Mouse (Mus musculus) CH12.LX (cell line): ENCODE data around the gene Dsn1. TPM values are rescaled to one million over a fixed set of nuclear protein-coding genes. Genes with fewer than 3 reads are reported as not detected.

Experiments
- DNase-seq: peaks from one replicate; pipeline ENCODE4 v3.0.0-alpha.2; 2013; ENCODE audit errors: extremely low read depth
- H3K27ac ChIP-seq: 2 replicates; pipeline ENCODE4 v1.5.1; 2012; ENCODE audit warnings: low read depth, mild to moderate bottlenecking, control low read depth, moderate library complexity; ENCODE audit not compliant: insufficient read depth
- H3K27me3 ChIP-seq: replicated peaks from 2 replicates; pipeline ENCODE3; 2012; ENCODE audit warnings: inconsistent platforms
- H3K36me3 ChIP-seq, 2 experiments: replicated peaks in 1 of 2; 2 replicates each; pipeline versions ENCODE3 to v1.6.1; 2012; ENCODE audit warnings: inconsistent platforms in 1 of 2, low read length in 1 of 2, mild to moderate bottlenecking in 1 of 2, mixed read lengths in 1 of 2, moderate library complexity in 1 of 2; ENCODE audit not compliant: control insufficient read depth in 1 of 2, insufficient read depth in 1 of 2
- H3K4me1 ChIP-seq, 2 experiments: 2 replicates each; pipeline ENCODE4 v1.6.1; 2012; ENCODE audit warnings: inconsistent platforms in 1 of 2, moderate library complexity in 1 of 2; ENCODE audit not compliant: insufficient read depth in 2 of 2, control insufficient read depth in 1 of 2
- H3K4me2 ChIP-seq: 2 replicates; pipeline ENCODE4 v1.6.1; 2012; ENCODE audit warnings: low read depth, mild to moderate bottlenecking, control low read depth; ENCODE audit not compliant: poor library complexity, insufficient read depth, severe bottlenecking
- H3K4me3 ChIP-seq, 3 experiments: fragments of 150-350 bp in 1 of 3; sonication (generic) in 1 of 3; replicated peaks in 1 of 3; 2 replicates each; pipeline versions ENCODE3 to v1.5.1; 2011 to 2012; ENCODE audit warnings: low read depth in 2 of 3, low read length in 2 of 3, mild to moderate bottlenecking in 2 of 3, moderate library complexity in 2 of 3, control low read depth in 1 of 3, improper control_type of control experiment in 1 of 3, inconsistent platforms in 1 of 3, mixed read lengths in 1 of 3; ENCODE audit not compliant: poor library complexity in 1 of 3
- H3K79me2 ChIP-seq: replicated peaks from 2 replicates; pipeline ENCODE4 v1.6.1; 2012; ENCODE audit warnings: mild to moderate bottlenecking, moderate library complexity; ENCODE audit not compliant: control insufficient read depth, poor library complexity, insufficient read depth, severe bottlenecking; ENCODE audit errors: extremely low read depth
- H3K9ac ChIP-seq: 2 replicates; pipeline ENCODE4 v1.6.1; 2012; ENCODE audit warnings: low read depth, mild to moderate bottlenecking, control low read depth, moderate library complexity; ENCODE audit not compliant: insufficient read depth
- H3K9me3 ChIP-seq: replicated peaks from 2 replicates; pipeline ENCODE3; 2012; ENCODE audit warnings: low read length, inconsistent platforms, mixed read lengths
- CHD1 ChIP-seq: IDR thresholded peaks from 2 replicates; pipeline ENCODE4 v1.6.1; 2012; ENCODE audit warnings: low read depth, low read length, improper control_type of control experiment, inconsistent platforms
- E2F4 ChIP-seq: IDR thresholded peaks from 2 replicates; pipeline ENCODE4 v1.6.1; 2011; ENCODE audit warnings: low read depth, low read length, improper control_type of control experiment; ENCODE audit not compliant: insufficient replicate concordance
- ELF1 ChIP-seq: IDR thresholded peaks from 2 replicates; pipeline ENCODE4 v1.6.1; 2014; ENCODE audit warnings: low read depth, mild to moderate bottlenecking, inconsistent platforms, low read length, improper control_type of control experiment
- EP300 ChIP-seq: IDR thresholded peaks from 2 replicates; pipeline ENCODE4 v1.6.1; 2011; ENCODE audit warnings: low read length, improper control_type of control experiment
- GABPA ChIP-seq: IDR thresholded peaks from 2 replicates; pipeline ENCODE4 v1.6.1; 2012; ENCODE audit warnings: low read depth, low read length, improper control_type of control experiment, inconsistent platforms; ENCODE audit not compliant: insufficient replicate concordance
- IRF4 ChIP-seq: IDR thresholded peaks from 2 replicates; pipeline ENCODE4 v1.6.1; 2014; ENCODE audit warnings: low read depth, mild to moderate bottlenecking, inconsistent platforms, low read length, improper control_type of control experiment
- JUND ChIP-seq: conservative IDR thresholded peaks from 2 replicates; pipeline ENCODE4 v1.6.1; 2011; ENCODE audit warnings: low read depth, low read length, improper control_type of control experiment
- KAT2A ChIP-seq: IDR thresholded peaks from 2 replicates; pipeline ENCODE4 v1.6.1; 2012; ENCODE audit warnings: low read length, improper control_type of control experiment, inconsistent platforms; ENCODE audit not compliant: insufficient replicate concordance
- MAX ChIP-seq: IDR thresholded peaks from 2 replicates; pipeline ENCODE4 v1.6.1; 2011; ENCODE audit warnings: low read length, improper control_type of control experiment
- MAZ ChIP-seq: IDR thresholded peaks from 2 replicates; pipeline ENCODE4 v1.6.1; 2012; ENCODE audit warnings: low read depth, mild to moderate bottlenecking, inconsistent platforms, low read length, improper control_type of control experiment, moderate library complexity
- MXI1 ChIP-seq: IDR thresholded peaks from 2 replicates; pipeline ENCODE4 v1.6.1; 2011; ENCODE audit warnings: mild to moderate bottlenecking, low read depth, low read length, improper control_type of control experiment
- MYC ChIP-seq: IDR thresholded peaks from 2 replicates; pipeline ENCODE4 v1.6.1; 2011; ENCODE audit warnings: low read depth, mild to moderate bottlenecking, improper control_type of control experiment, low read length
- NELFE ChIP-seq: IDR thresholded peaks from 2 replicates; pipeline ENCODE4 v1.6.1; 2011; ENCODE audit warnings: low read depth, low read length, improper control_type of control experiment
- NRF1 ChIP-seq: IDR thresholded peaks from 2 replicates; pipeline ENCODE4 v1.6.1; 2014; ENCODE audit warnings: low read depth, mild to moderate bottlenecking, inconsistent platforms, low read length, improper control_type of control experiment, moderate library complexity
- POLR2AphosphoS2 ChIP-seq: IDR thresholded peaks from 2 replicates; pipeline ENCODE4 v1.6.1; 2011; ENCODE audit warnings: low read depth, low read length, improper control_type of control experiment
- RAD21 ChIP-seq: IDR thresholded peaks from 2 replicates; pipeline ENCODE4 v1.6.1; 2011; ENCODE audit warnings: low read depth, mild to moderate bottlenecking, low read length, improper control_type of control experiment, moderate library complexity
- SIN3A ChIP-seq: IDR thresholded peaks from 2 replicates; pipeline ENCODE4 v1.6.1; 2012; ENCODE audit warnings: low read length, improper control_type of control experiment, inconsistent platforms
- USF1 ChIP-seq: IDR thresholded peaks from 2 replicates; pipeline ENCODE4 v1.6.1; 2014; ENCODE audit warnings: low read depth, mild to moderate bottlenecking, inconsistent platforms, low read length, improper control_type of control experiment
- ZMIZ1 ChIP-seq: IDR thresholded peaks from 2 replicates; pipeline ENCODE4 v1.6.1; 2012; ENCODE audit warnings: low read depth, mild to moderate bottlenecking, inconsistent platforms, low read length, improper control_type of control experiment
- ZNF384 ChIP-seq: IDR thresholded peaks from 2 replicates; pipeline ENCODE4 v1.6.1; 2012; ENCODE audit warnings: low read depth, low read length, improper control_type of control experiment, inconsistent platforms
- dilution Hi-C: fragments of 300-500 bp; cut with MboI; formaldehyde crosslinking; loops from 2 replicates; pipeline ENCODE4 v1.14.3; 2020; ENCODE audit warnings: low sequenced_read_pairs; ENCODE audit not compliant: extremely low pct_unique_long_range_greater_than_20kb, extremely low pct_ligation_motif_present
- in situ Hi-C: fragments of 300-500 bp; cut with MboI; formaldehyde crosslinking; loops from 3 replicates; pipeline ENCODE4 v1.14.3; 2019; ENCODE audit warnings: low sequenced_read_pairs, low pct_ligation_motif_present, low pct_unique_long_range_greater_than_20kb, mixed read lengths
- polyA plus RNA-seq: library from polyadenylated mRNA; unstranded; fragments of >175 nt; gene quantifications from 2 replicates; pipeline ENCODE4 v1.2.1, GENCODE M21; 2012; ENCODE audit warnings: low read depth; ENCODE audit not compliant: insufficient read length
- total RNA-seq, 2 experiments: library from RNA; depleted of rRNA; stranded (reverse); fragments of 300-350 nt in 1 of 2; fragments of >200 nt in 1 of 2; gene quantifications; 2 replicates each; pipeline ENCODE4 v1.2.3; 2012 to 2014

Dsn1 gene
- total and polyA plus RNA-seq, 3 experiments, result 23.2 to 34.3 (median 25.6) TPM

DNA sequence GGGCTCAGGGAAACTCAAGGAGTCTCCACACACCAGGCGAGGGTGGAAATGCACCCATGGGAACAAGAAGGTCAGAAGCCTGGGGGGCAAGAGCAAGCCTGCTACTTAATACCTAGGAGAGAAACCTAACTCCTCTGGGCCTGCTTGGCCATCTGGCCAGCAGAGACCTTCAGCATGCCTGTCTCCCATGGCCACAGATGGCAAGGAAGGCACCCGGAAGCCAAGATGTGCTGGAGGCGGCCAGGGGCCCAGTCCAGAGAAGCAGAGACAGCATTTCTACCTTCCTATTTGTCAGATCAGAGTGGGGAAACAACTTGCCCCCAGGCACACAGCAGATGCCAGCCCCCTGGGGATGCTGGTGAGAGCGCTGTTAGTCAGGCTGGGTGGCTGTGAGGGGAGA lies 21.3 kb upstream of the Dsn1 start:
- H3K27me3 ChIP-seq, result no peaks in the 10 kb centered on the region
- no peak overlapping the region for H3K27ac ChIP-seq
- no peaks in the 10 kb centered on the region for H3K79me2 ChIP-seq
- TF ChIP-seq NELFE, result no peak
- no peak for TF ChIP-seq ZNF384
- TF ChIP-seq CHD1, result no peak
- TF ChIP-seq, all 38 proteins: peak for 0
- DNase-seq, result no peak
- dilution Hi-C loops, result no loop called here
- Histone ChIP-seq H3K4me3 (no peak overlapping the region), H3K4me1 (no peaks in the 10 kb centered on the region), H3K36me3 (peaks cover 0 to 36% of the 10 kb centered on the region in 2 experiments), H3K9me3 (peaks cover 8% of the 10 kb centered on the region), H3K4me2 (no peak overlapping the region), H3K9ac (no peak overlapping the region)
- in situ Hi-C loops, result no loop called here

DNA sequence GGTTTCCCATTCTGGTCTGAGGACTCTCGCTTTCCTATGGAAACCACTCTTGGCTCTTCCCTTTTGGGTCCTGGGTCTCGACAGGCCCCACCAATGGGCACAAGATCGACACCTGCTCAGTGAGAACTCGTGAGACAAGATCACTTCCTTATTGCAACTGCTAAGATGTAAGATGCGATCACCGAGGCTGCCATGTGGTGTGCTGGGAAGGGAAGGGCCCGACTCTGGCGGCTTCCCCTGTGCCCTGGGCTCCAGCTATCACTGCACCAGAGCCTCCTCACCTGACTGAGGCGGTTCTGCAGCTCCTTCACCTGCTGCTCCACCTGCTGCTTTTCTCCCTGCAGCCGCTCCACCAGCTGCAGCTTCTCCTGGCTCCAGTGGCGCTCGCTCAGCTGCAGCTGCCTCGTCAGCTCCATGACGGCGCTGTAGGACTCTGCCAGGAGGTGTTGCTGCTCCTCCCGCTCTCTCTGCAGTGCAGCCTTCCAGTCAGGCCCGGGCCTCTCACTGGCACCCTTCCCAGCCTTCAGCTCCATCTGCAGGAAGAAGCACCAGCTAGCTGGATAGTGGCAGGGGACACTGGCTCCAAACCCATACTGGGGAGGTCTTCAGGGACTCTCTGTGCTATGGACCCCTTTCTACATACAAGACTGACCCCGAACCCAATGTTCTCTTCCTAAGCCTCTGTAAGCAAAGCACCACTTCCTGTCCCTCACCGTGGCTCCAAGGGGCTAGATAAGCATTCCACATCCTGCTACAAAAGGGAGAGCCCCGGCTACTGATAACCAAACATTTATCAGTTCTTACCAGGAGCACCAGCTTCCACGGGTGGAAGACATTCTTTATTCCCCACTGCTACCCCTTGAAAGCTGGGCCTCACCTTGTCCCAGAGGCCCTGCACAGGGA lies 20.4 kb upstream of the Dsn1 start:
- Histone ChIP-seq H3K27ac (no peak overlapping the region), H3K4me2 (no peak overlapping the region), H3K36me3 (peaks cover 0 to 44% of the 10 kb centered on the region in 2 experiments)

DNA sequence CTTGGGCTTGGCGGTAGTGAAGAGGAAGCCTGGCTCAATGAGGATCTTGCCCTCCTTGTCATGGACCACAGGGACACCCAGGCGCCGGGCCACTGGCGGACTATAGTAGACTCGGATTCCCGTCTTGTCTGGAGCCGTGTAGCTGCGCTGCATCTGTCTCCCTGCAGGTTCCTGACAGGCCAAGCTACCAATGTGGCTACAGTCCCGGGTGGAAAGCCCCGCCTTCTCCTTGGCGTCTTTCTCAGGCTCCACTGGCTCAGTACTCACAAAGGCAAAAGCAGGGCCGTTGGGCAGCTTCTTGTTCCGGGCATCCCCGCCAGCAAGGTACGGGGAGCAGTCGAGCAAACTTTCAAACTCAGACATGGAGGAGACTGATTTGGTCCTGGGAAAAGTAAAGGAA lies 14.2 kb upstream of the Dsn1 start:
- Histone ChIP-seq H3K9ac (no peak overlapping the region), H3K27me3 (no peaks in the 10 kb centered on the region), H3K79me2 (no peaks in the 10 kb centered on the region), H3K9me3 (peaks cover 8% of the 10 kb centered on the region), H3K4me1 (peaks cover 0 to 4% of the 10 kb centered on the region in 2 experiments; a peak in 2 of 4 replicates), H3K27ac (no peak overlapping the region), H3K36me3 (peaks cover 4 to 56% of the 10 kb centered on the region in 2 experiments), H3K4me2 (no peak overlapping the region), H3K4me3 (no peak overlapping the region)
- dilution Hi-C loops, result no loop called here
- no peak for DNase-seq
- TF ChIP-seq IRF4, result no peak
- no peak for TF ChIP-seq ZMIZ1
- TF ChIP-seq ELF1, result no peak
- TF ChIP-seq E2F4, result no peak
- no peak for TF ChIP-seq GABPA
- TF ChIP-seq SIN3A, result no peak
- no peak for TF ChIP-seq ZNF384
- in situ Hi-C loops, result no loop called here

More for the DNA sequence above, 20.4 kb upstream of the Dsn1 start:
- dilution Hi-C loops (no loop called here), in situ Hi-C loops (no loop called here)
- H3K4me3 ChIP-seq, result no peak overlapping the region
- H3K27me3 ChIP-seq, result no peaks in the 10 kb centered on the region
- H3K9ac ChIP-seq, result no peak overlapping the region
- peaks cover 8% of the 10 kb centered on the region for H3K9me3 ChIP-seq
- no peaks in the 10 kb centered on the region for H3K4me1 ChIP-seq
- DNase-seq, result no peak
- TF ChIP-seq NRF1 (no peak), POLR2AphosphoS2 (no peak), KAT2A (no peak), MXI1 (no peak), EP300 (no peak), RAD21 (no peak), MYC (no peak), USF1 (no peak), GABPA (no peak), ELF1 (no peak), SIN3A (no peak), MAX (no peak), MAZ (no peak), JUND (no peak)
- TF ChIP-seq, all 38 proteins: peak for 0
- no peaks in the 10 kb centered on the region for H3K79me2 ChIP-seq
